Mouse (Mus musculus): Measurements from ENCODE around the gene Os9. TPM values are rescaled to one million over a fixed set of nuclear protein-coding genes. Genes with fewer than 3 reads are reported as not detected.

Gene Os9
- polyA plus RNA-seq, 1 experiment from 2014 or later = 100 TPM

DNA sequence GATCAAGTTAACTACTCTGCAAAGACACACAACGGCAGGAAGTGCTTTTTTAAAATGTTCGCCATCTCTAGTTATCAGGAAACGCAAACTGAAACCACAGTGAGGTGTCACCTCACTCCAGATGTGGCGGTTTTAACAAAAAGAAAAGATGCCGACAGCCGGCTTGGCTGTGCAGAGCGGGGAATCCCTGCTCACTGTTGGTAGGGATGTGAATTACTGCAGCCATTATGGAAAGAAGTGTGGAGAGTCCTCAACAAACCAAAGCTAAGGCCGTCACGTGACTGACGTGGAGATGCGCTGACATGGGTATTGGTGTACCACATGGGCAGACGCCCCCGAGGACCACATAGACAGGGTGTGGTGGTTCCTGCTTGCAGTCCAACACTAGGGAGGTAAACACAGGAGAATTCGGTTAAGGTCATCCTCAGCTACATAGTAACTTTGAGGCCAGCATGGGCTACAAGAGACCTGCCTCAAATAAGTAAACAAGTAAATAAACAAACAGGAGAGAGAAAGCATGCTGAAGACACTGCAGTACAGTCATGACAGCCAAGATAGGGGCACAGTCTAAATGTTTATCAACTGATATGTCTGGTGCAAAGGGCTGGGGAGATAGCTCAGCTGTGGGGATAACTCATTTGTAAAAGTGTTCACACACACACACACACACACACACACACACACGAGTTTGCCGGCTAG, 13.2 kb downstream of the Os9 start:
- no peaks in the 10 kb centered on the region for H3K9me3 ChIP-seq
- no peak overlapping the region for H3K4me2 ChIP-seq
- ATAC-seq (ENCODE audit: insufficient read depth, low FRiP score, low read depth) = peak; percentile 47; the same call in 1 of the 2 replicates
- H3K36me3 ChIP-seq = peaks cover 2% of the 10 kb centered on the region; the same call in 1 of the 2 replicates
- H3K4me3 ChIP-seq (replicated peaks) = no peak overlapping the region
- no peaks in the 10 kb centered on the region for H3K27me3 ChIP-seq (replicated peaks)
- no peak overlapping the region for H3K9ac ChIP-seq
- H3K27ac ChIP-seq = no peak overlapping the region
- no peaks in the 10 kb centered on the region for H3K4me1 ChIP-seq
- 82% methylated on average over 16 of the region's 16 CpGs for WGBS

DNA sequence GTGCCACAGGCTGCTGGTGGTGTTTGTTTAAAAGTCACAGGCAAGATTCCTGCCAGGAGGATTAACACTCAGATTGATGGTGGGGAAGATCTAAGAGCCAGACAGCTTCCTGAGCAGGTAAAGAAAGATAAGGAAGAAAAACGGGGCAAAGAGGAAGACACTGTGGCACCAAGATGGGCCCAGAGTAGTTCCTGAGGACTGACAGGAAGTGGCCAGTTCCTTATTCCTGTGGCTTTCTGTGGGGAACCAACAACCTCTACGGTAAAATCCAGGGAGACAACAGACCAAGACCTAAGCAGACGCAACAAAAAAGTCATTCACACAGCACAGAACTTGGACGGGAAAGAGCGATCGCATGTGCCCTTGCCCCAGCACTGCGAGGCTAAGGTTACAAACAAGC, 17.3 kb downstream of the Os9 start:
- 44% methylated on average over 7 of the region's 7 CpGs for WGBS
- Histone ChIP-seq H3K4me3 (replicated peaks) (no peak overlapping the region), H3K36me3 (peaks cover 10% of the 10 kb centered on the region), H3K4me2 (no peak overlapping the region), H3K27me3 (replicated peaks) (no peaks in the 10 kb centered on the region), H3K9me3 (no peaks in the 10 kb centered on the region), H3K9ac (no peak overlapping the region), H3K4me1 (no peaks in the 10 kb centered on the region), H3K27ac (no peak overlapping the region)
- no peak for ATAC-seq (ENCODE audit: insufficient read depth, low FRiP score, low read depth)

DNA sequence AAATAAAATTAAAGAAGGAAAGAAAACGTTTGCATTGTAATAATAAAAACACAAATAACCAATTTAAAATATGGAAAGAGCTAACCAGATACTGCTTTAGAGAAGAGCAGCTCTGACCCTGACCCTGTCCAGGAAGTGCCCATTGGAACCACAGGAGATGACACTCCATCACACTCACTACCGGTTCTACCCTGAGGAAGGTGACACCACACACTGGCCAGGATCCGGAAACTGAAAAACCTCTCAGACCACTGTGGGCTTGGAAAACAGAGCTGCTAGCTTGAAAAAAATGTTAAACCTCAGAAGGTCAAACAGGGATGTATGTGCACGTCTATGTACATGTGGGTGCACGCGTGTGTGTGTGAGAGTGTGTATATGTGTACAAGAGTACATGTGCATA, 19.8 kb downstream of the Os9 start:
- peaks cover 21% of the 10 kb centered on the region for H3K36me3 ChIP-seq
- H3K27me3 ChIP-seq (replicated peaks) = no peaks in the 10 kb centered on the region
- H3K4me1 ChIP-seq = no peaks in the 10 kb centered on the region
- H3K27ac ChIP-seq = no peak overlapping the region
- H3K4me2 ChIP-seq = no peak overlapping the region
- no peak overlapping the region for H3K4me3 ChIP-seq (replicated peaks)
- H3K9me3 ChIP-seq = no peaks in the 10 kb centered on the region
- no peak for ATAC-seq (ENCODE audit: insufficient read depth, low FRiP score, low read depth)
- WGBS = 75% methylated on average over 6 of the region's 6 CpGs
- no peak overlapping the region for H3K9ac ChIP-seq

DNA sequence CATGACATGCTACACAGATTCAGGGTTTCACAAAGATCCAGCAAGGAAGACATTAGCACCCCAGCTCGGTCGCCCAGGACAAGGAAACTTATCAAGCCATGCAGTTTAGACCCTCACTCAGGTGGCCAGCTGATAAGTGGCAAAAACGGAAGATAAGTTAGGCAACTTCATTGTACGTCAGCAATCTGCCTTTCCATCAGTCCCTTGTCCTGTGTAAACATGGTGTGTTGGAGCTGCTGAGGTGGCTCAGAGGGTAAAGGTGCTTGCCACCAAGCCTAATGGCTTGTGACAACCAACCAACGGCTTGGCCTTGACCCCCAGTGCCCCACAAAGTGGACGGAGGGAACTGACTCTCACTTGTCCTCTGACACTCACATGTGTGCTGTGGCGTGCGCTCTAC, 20.5 kb downstream of the Os9 start:
- ATAC-seq (ENCODE audit: insufficient read depth, low FRiP score, low read depth) = peak; percentile 7; the same call in 1 of the 2 replicates
- H3K9me3 ChIP-seq = no peaks in the 10 kb centered on the region
- H3K36me3 ChIP-seq = peaks cover 21% of the 10 kb centered on the region; the same call in 1 of the 2 replicates
- H3K4me1 ChIP-seq = no peaks in the 10 kb centered on the region
- no peaks in the 10 kb centered on the region for H3K27me3 ChIP-seq (replicated peaks)
- no peak overlapping the region for H3K4me2 ChIP-seq
- no peak overlapping the region for H3K27ac ChIP-seq
- no peak overlapping the region for H3K4me3 ChIP-seq (replicated peaks)
- WGBS = 74% methylated on average over 8 of the region's 8 CpGs
- no peak overlapping the region for H3K9ac ChIP-seq

DNA sequence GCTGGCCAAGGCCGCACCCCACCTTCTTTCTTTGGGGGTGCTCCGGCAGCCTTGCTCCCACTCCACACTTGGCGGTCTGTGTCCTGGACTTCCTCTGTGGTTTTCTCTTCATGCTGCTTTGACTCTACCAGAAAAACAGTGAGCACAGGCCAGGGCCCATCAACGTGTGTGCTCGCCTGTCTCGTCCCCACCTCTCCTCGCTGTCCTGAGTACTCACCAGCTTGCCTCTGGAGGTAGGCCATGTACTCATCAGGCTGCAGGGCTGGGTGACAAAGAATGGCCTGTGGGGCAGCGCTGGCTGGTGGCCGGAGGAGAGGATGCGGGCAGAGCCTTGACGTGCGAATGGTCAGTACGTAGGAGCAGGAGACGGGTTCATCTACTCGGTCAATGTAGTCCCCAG, 21.1 kb downstream of the Os9 start:
- Histone ChIP-seq H3K4me3 (replicated peaks) (no peak overlapping the region), H3K27me3 (replicated peaks) (no peaks in the 10 kb centered on the region), H3K9ac (no peak overlapping the region), H3K36me3 (peaks cover 21% of the 10 kb centered on the region; the same call in 1 of the 2 replicates), H3K27ac (no peak overlapping the region), H3K4me1 (no peaks in the 10 kb centered on the region), H3K9me3 (no peaks in the 10 kb centered on the region), H3K4me2 (no peak overlapping the region)
- 87% methylated on average over 15 of the region's 15 CpGs for WGBS
- no peak for ATAC-seq (ENCODE audit: insufficient read depth, low FRiP score, low read depth)

DNA sequence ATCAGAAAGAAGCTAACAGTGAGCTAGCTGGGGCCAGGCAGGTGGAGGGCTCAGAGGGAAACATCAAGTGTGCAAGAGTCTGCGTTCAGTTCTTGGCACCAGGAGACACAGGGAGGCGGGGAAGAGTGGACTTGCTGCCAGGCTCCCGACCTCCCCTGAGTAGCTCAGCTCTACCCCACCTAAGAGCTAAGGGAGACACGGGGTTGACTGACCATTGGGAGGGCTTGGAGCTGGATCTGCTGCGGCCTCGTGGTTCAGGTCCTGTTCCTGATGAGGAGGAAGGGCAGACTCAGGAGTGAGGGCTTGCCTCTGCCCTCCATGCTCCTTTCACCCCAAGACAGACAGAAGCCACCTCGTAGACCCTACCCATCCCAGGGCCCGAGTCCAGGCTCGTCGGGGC, 21.7 kb downstream of the Os9 start:
- Histone ChIP-seq H3K27ac (no peak overlapping the region), H3K4me1 (no peaks in the 10 kb centered on the region), H3K4me3 (replicated peaks) (no peak overlapping the region), H3K9me3 (no peaks in the 10 kb centered on the region), H3K4me2 (no peak overlapping the region), H3K36me3 (peaks cover 21% of the 10 kb centered on the region; the same call in 1 of the 2 replicates), H3K27me3 (replicated peaks) (no peaks in the 10 kb centered on the region), H3K9ac (no peak overlapping the region)
- WGBS = 91% methylated on average over 10 of the region's 10 CpGs
- no peak for ATAC-seq (ENCODE audit: insufficient read depth, low FRiP score, low read depth)

DNA sequence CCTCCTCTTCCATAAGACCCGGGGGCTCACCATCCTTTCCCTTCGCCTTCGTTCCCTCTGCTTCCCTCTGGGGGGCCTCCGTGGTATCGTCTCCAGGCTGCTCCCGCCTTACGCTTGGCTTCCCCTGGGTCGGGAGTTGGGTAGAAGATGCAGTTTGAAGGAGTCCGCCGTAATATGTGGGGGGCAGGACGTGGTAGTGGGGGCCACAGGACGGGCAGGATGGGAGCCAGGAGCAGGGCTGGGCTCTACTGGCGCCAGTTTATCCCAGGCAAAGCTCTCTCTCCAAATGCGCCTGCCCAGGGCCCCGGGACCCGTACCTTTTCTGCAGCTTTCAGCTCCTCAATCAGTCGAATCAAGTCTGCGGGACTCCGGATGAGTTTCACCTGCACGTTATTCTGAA, 22.4 kb downstream of the Os9 start:
- WGBS = 81% methylated on average over 20 of the region's 20 CpGs
- no peaks in the 10 kb centered on the region for H3K27me3 ChIP-seq (replicated peaks)
- ATAC-seq (ENCODE audit: insufficient read depth, low FRiP score, low read depth) = no peak
- no peak overlapping the region for H3K4me2 ChIP-seq
- no peak overlapping the region for H3K4me3 ChIP-seq (replicated peaks)
- H3K4me1 ChIP-seq = no peaks in the 10 kb centered on the region
- H3K9me3 ChIP-seq = no peaks in the 10 kb centered on the region
- H3K27ac ChIP-seq = no peak overlapping the region
- H3K9ac ChIP-seq = no peak overlapping the region
- peaks cover 21% of the 10 kb centered on the region; the same call in 1 of the 2 replicates for H3K36me3 ChIP-seq

DNA sequence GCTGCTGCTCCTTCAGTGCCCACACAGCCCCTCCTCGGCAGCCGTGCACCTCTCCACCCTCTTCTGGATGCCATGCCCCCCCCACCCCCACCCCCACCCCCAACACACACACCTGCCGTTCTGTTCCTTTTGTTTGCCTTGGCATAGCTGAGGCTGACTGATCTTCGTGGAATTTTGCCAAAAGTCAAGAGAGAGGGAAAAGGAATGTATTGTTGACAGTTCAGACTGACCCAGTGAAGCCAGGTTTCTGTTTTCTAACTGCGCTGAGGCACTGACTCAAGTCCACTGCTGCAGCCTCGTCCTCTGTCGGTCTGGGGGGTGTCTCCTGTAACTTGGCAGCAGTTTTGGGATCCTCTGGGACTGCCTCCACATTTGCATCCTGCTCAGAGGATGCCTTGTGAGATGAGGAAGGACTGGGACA, 26.5 kb downstream of the Os9 start:
- Histone ChIP-seq H3K36me3 (peaks cover 22% of the 10 kb centered on the region; the same call in 1 of the 2 replicates), H3K4me3 (replicated peaks) (no peak overlapping the region), H3K9ac (no peak overlapping the region), H3K27me3 (replicated peaks) (peaks cover 40% of the 10 kb centered on the region), H3K9me3 (no peaks in the 10 kb centered on the region), H3K4me2 (no peak overlapping the region), H3K27ac (no peak overlapping the region), H3K4me1 (peaks cover 15% of the 10 kb centered on the region)
- peak; percentile 64; the same call in 1 of the 2 replicates for ATAC-seq (ENCODE audit: insufficient read depth, low FRiP score, low read depth)
- WGBS = 25% methylated on average over 7 of the region's 7 CpGs

DNA sequence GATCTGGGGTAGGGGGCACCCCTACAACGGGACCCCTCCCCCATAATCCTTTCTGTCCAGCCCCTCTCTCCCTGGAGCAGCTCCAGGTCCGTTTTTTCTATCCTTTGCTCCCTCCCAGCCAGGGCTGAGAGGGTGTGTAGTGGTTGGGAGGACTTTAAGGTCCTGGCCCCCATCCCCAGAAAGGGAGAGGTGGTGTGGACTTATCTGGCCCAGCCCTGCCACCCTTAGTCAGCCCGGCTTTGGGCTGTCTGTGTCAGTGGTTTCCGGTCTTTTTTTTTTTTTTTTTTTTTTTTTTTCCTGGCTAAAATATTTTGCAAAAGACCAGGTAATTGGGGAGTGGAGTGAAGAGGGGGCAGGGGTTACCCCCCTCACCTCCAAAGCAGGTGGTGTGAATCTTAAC, 28.2 kb downstream of the Os9 start:
- Histone ChIP-seq H3K36me3 (0 out of 2 replicates have a peak, but pooled peaks cover 9% of the 10 kb centered on the region), H3K4me3 (replicated peaks) (no peak overlapping the region), H3K27ac (no peak overlapping the region), H3K4me2 (no peak overlapping the region), H3K4me1 (peaks cover 15% of the 10 kb centered on the region), H3K9me3 (no peaks in the 10 kb centered on the region), H3K9ac (no peak overlapping the region), H3K27me3 (replicated peaks) (peaks cover 52% of the 10 kb centered on the region)
- 45% methylated on average over 4 of the region's 4 CpGs for WGBS
- ATAC-seq (ENCODE audit: insufficient read depth, low FRiP score, low read depth) = no peak

DNA sequence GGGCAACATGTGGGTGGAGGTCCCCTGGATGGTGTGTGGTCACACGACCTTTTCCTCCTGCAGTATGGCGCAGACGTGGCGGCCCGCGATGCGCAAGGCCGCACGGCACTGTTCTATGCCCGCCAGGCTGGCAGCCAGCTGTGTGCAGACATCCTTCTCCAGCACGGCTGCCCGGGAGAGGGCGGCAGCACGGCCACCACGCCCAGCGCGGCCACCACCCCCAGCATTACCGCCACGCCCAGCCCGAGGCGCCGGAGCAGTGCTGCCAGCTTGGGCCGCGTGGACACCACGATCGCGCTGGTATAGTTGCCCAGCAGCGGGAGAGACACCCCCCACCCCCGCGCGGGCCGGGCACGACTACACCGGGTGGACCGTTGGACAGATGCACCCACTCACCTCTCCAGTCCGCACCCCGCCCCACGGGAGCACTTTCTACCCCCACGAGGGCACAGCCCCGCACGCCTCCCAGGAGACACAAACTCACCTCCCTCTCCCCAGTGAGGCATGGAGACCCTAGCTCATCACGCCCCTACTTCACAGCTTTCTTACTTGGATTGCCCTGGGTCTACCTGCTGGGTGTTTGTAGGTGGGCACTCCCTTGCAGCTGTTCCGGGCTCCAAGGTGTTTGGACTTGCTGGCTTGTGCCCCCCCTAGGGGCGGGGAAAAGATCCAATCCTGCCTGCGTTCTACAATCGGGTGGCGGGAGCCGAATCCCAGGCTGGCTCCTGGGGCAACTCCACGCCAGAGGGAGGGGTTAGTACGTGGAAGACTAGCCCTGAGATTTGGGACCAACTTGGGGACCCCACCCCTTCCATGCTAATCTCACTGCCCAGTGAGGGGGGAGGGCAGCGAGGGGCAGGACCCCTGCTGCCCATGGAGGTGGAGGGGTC, 29.2 kb downstream of the Os9 start:
- H3K9me3 ChIP-seq = no peaks in the 10 kb centered on the region
- H3K4me3 ChIP-seq (replicated peaks) = peak overlapping the region; percentile 28
- 0 out of 2 replicates have a peak, but pooled peaks cover 3% of the 10 kb centered on the region for H3K36me3 ChIP-seq
- H3K27me3 ChIP-seq (replicated peaks) = peaks cover 56% of the 10 kb centered on the region
- ATAC-seq (ENCODE audit: insufficient read depth, low FRiP score, low read depth) = peak; percentile 16; the same call in 1 of the 2 replicates
- peak overlapping the region; percentile 49 for H3K4me2 ChIP-seq
- H3K9ac ChIP-seq = no peak overlapping the region
- H3K27ac ChIP-seq = no peak overlapping the region
- peaks cover 15% of the 10 kb centered on the region for H3K4me1 ChIP-seq
- WGBS = 14% methylated on average over 48 of the region's 51 CpGs

DNA sequence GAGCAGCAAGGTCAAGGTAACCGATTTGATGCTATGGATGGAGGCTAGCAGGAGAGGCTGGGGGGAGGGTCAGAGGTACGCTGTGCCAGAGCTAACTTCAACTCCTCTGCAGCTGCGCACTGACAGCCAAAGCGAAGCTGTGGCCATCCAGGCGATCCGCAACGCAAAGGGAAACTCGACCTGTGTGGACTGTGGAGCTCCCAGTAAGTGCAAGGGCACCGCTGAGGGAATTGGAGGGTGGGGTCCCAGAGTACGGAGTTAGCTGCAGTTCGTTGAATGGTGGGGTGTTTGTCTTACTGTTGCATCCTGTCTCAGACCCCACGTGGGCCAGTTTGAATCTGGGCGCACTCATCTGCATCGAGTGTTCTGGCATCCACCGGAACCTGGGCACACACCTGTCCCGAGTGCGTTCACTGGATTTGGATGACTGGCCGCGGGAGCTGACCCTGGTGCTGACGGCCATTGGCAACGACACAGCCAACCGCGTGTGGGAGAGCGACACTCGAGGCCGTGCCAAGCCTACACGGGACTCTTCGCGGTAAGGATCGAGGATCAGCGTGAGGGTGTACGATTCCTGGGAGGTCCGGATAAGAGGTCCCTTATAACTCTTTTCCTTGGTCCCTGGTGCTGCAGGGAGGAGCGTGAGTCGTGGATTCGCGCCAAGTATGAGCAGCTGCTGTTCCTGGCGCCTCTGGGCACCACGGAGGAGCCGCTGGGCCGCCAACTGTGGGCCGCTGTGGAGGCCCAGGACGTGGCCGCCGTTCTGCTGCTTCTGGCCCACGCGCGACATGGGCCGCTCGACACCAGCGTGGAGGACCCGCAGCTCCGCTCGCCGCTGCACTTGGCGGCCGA, 30.1 kb downstream of the Os9 start:
- no peak overlapping the region for H3K9ac ChIP-seq
- no peaks in the 10 kb centered on the region for H3K9me3 ChIP-seq
- H3K27me3 ChIP-seq (replicated peaks) = peaks cover 56% of the 10 kb centered on the region
- H3K4me3 ChIP-seq (replicated peaks) = peak overlapping the region; percentile 28
- no peak overlapping the region for H3K27ac ChIP-seq
- WGBS = 14% methylated on average over 57 of the region's 57 CpGs
- peaks cover 15% of the 10 kb centered on the region for H3K4me1 ChIP-seq
- 0 out of 2 replicates have a peak, but pooled peaks cover 3% of the 10 kb centered on the region for H3K36me3 ChIP-seq
- H3K4me2 ChIP-seq = peak overlapping the region; percentile 49
- no peak for ATAC-seq (ENCODE audit: insufficient read depth, low FRiP score, low read depth)

Data from stomach, embryonic 15.5 days (tissue).